Mouse (Mus musculus) kidney, adult 2 months (tissue): ENCODE measurements at regions not wholly inside any gene's neighbourhood (a gene's known extent, or its start where the extent isn't known, plus 50 kb on each side); places are given as distances from the start of the nearest gene placed in this dataset.

ENCODE experiments used
- DNase-seq: peaks from one replicate; pipeline ENCODE4 v3.0.0; 2021
- H3K27ac ChIP-seq: fragments of 200-500 bp; 2 replicates; pipeline ENCODE4 v1.5.1; 2012; ENCODE audit warnings: low read depth, low read length, control low read depth, inconsistent platforms; ENCODE audit not compliant: insufficient read depth
- H3K27me3 ChIP-seq: fragments of 200-500 bp; replicated peaks from 2 replicates; pipeline ENCODE4 v1.6.1; 2012; ENCODE audit warnings: mild to moderate bottlenecking, moderate library complexity, low read length, inconsistent platforms; ENCODE audit not compliant: control insufficient read depth, insufficient read depth
- H3K36me3 ChIP-seq: fragments of 200-500 bp; 2 replicates; pipeline ENCODE4 v1.6.1; 2012; ENCODE audit warnings: mild to moderate bottlenecking, moderate library complexity, low read length, inconsistent platforms; ENCODE audit not compliant: control insufficient read depth, insufficient read depth
- H3K4me1 ChIP-seq: fragments of 200-500 bp; 2 replicates; pipeline ENCODE4 v1.6.1; 2011; ENCODE audit warnings: low read length; ENCODE audit not compliant: control insufficient read depth, insufficient read depth
- H3K4me3 ChIP-seq: fragments of 200-500 bp; 2 replicates; pipeline ENCODE4 v1.5.1; 2011; ENCODE audit warnings: mild to moderate bottlenecking, low read depth, low read length, control low read depth; ENCODE audit not compliant: insufficient read depth
- CTCF ChIP-seq: fragments of 200-500 bp; conservative IDR thresholded peaks from 2 replicates; pipeline ENCODE4 v1.5.1; 2011; ENCODE audit warnings: low read depth, mild to moderate bottlenecking, control low read depth, low read length, moderate library complexity, mixed read lengths; ENCODE audit not compliant: insufficient read depth, insufficient read length
- POLR2A ChIP-seq: fragments of 200-500 bp; IDR thresholded peaks from one replicate; pipeline ENCODE4 v1.6.1; 2011; ENCODE audit warnings: low read depth, low read length, control low read depth
- WGBS: fragments of 180-500 bp; shearing (Covaris S2); methylation state at CpG from one replicate; pipeline ENCODE4 v1.1.7; 2018; 5-methylcytosine and 5-hydroxymethylcytosine counted together

GRCm38 (mm10) chr12:54414201-54414600, 210.5 kb upstream of the Egln3 start:
- H3K27me3 ChIP-seq = no peaks in the 10 kb centered on the region
- TF ChIP-seq CTCF (no peak), POLR2A (no peak)
- no peaks in the 10 kb centered on the region for H3K36me3 ChIP-seq
- no peak overlapping the region for H3K27ac ChIP-seq
- peak; percentile 87 for DNase-seq
- no peak overlapping the region for H3K4me3 ChIP-seq
- 0 out of 2 replicates have a peak, but pooled peaks cover 2% of the 10 kb centered on the region for H3K4me1 ChIP-seq
- WGBS = 57% methylated on average over 5 of the region's 5 CpGs

- Histone ChIP-seq H3K36me3 (no peaks in the 10 kb centered on the region), H3K27me3 (no peaks in the 10 kb centered on the region), H3K4me1 (0 out of 2 replicates have a peak, but pooled peaks cover 2% of the 10 kb centered on the region), H3K27ac (no peak overlapping the region), H3K4me3 (no peak overlapping the region)
- no peak for DNase-seq
- 83% methylated on average over 7 of the region's 7 CpGs for WGBS
- no peak for TF ChIP-seq CTCF
- no peak for TF ChIP-seq POLR2A
Observed at GRCm38 (mm10) chr12:54410038-54410605, 206.5 kb upstream of the Egln3 start.

GRCm38 (mm10) chr12:54408906-54409305, 205.2 kb upstream of the Egln3 start:
- H3K27ac ChIP-seq = no peak overlapping the region
- no peaks in the 10 kb centered on the region for H3K36me3 ChIP-seq
- no peaks in the 10 kb centered on the region for H3K4me1 ChIP-seq
- no peaks in the 10 kb centered on the region for H3K27me3 ChIP-seq
- H3K4me3 ChIP-seq = no peak overlapping the region
- TF ChIP-seq POLR2A = no peak
- TF ChIP-seq CTCF = no peak
- DNase-seq = peak; percentile 67
- 70% methylated on average over 6 of the region's 6 CpGs for WGBS

GRCm38 (mm10) chr12:54407301-54407896, 203.7 kb upstream of the Egln3 start:
- no peak for DNase-seq
- Histone ChIP-seq H3K4me1 (no peaks in the 10 kb centered on the region), H3K36me3 (no peaks in the 10 kb centered on the region), H3K27ac (no peak overlapping the region), H3K4me3 (no peak overlapping the region), H3K27me3 (no peaks in the 10 kb centered on the region)
- WGBS = 57% methylated on average over 6 of the region's 6 CpGs
- TF ChIP-seq POLR2A (no peak), CTCF (no peak)

GRCm38 (mm10) chr12:54405066-54405465, 201.4 kb upstream of the Egln3 start:
- no peaks in the 10 kb centered on the region for H3K36me3 ChIP-seq
- TF ChIP-seq POLR2A (no peak), CTCF (no peak)
- no peak overlapping the region for H3K27ac ChIP-seq
- no peaks in the 10 kb centered on the region for H3K4me1 ChIP-seq
- H3K4me3 ChIP-seq = no peak overlapping the region
- H3K27me3 ChIP-seq = no peaks in the 10 kb centered on the region
- peak; percentile 42 for DNase-seq
- 79% methylated on average over 14 of the region's 14 CpGs for WGBS

GRCm38 (mm10) chr12:54402591-54402990, 198.9 kb upstream of the Egln3 start:
- TF ChIP-seq POLR2A (no peak), CTCF (no peak)
- Histone ChIP-seq H3K27me3 (no peaks in the 10 kb centered on the region), H3K4me1 (no peaks in the 10 kb centered on the region; the same call in 1 of the 2 replicates), H3K36me3 (no peaks in the 10 kb centered on the region), H3K27ac (no peak overlapping the region), H3K4me3 (no peak overlapping the region)
- DNase-seq = peak; percentile 41
- WGBS = 80% methylated on average over 6 of the region's 6 CpGs

GRCm38 (mm10) chr12:54401665-54402064, 198.0 kb upstream of the Egln3 start:
- 79% methylated on average over 1 of the region's 1 CpGs for WGBS
- H3K27me3 ChIP-seq = no peaks in the 10 kb centered on the region
- TF ChIP-seq POLR2A = no peak
- no peak for TF ChIP-seq CTCF
- no peak overlapping the region for H3K27ac ChIP-seq
- peak; percentile 15 for DNase-seq
- no peaks in the 10 kb centered on the region; the same call in 1 of the 2 replicates for H3K4me1 ChIP-seq
- H3K4me3 ChIP-seq = no peak overlapping the region
- no peaks in the 10 kb centered on the region for H3K36me3 ChIP-seq
